Mouse (Mus musculus) brain, embryonic 14.5 days (tissue): ENCODE results near the gene Tspan14.

ENCODE experiments used
- CTCF ChIP-seq: fragments of 200-500 bp; IDR thresholded peaks from 2 replicates; pipeline ENCODE4 v1.5.1; 2012; ENCODE audit warnings: inconsistent platforms, mild to moderate bottlenecking, moderate library complexity, borderline replicate concordance; ENCODE audit not compliant: insufficient read depth, insufficient read length; ENCODE audit errors: extremely low read depth
- POLR2A ChIP-seq: fragments of 200-500 bp; IDR thresholded peaks from 2 replicates; pipeline ENCODE4 v1.6.1; 2012; ENCODE audit warnings: mild to moderate bottlenecking, inconsistent platforms, borderline replicate concordance; ENCODE audit not compliant: poor library complexity, insufficient read depth, insufficient read length, severe bottlenecking; ENCODE audit errors: extremely low read depth

DNA sequence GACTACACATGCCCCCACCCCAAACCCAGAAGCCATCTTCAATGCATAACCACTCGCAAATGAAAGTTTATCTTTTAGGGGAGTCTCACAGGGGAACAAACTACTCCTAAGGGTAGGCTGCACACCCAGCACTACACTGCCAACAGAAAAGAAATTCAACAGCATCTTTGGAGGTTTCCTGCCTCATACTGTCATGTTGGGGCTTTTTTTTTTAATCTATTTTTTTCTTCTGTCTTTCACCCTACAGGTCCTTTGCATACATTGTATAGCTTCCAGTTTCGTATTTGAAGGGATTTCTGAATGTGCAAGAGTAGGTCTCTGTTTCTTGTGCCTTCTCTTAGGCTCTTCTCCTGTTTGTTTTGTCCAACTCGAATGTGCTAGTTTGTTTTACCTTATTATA, 14.3 kb downstream of the Tspan14 start:
- TF ChIP-seq CTCF (no peak), POLR2A (no peak)
